Mouse (Mus musculus): ENCODE results near the gene Shb.

Shb gene

GRCm38 (mm10) chr4:45505191-45505590, 27.1 kb downstream of the Shb start:
- DNase-seq (ENCODE audit: low read depth): no peak

GRCm38 (mm10) chr4:45503816-45504215, 28.5 kb downstream of the Shb start:
- DNase-seq (ENCODE audit: low read depth): no peak

- no peak for DNase-seq (ENCODE audit: low read depth)
Observed at GRCm38 (mm10) chr4:45503380-45503779, 28.9 kb downstream of the Shb start.

DNA sequence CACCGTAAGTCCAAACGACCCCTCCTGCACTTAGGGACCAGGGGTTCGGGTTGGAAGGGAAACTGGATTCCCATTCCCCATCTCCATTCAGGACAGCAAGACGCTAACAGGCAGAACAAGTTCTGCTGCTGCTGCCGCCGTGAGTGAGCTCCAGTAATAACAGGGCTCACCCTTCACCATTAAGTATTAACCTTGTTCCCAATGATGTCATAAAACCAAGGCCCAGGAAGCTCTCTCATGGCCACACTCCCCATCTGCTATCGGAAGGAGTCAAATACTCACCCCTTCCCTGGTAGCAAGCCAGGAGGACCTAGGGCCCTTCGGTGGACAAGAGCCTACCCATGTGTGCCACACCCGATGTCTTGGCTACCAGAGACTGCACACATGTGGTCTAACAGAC, 30.3 kb downstream of the Shb start:
- DNase-seq (ENCODE audit: low read depth): no peak

DNA sequence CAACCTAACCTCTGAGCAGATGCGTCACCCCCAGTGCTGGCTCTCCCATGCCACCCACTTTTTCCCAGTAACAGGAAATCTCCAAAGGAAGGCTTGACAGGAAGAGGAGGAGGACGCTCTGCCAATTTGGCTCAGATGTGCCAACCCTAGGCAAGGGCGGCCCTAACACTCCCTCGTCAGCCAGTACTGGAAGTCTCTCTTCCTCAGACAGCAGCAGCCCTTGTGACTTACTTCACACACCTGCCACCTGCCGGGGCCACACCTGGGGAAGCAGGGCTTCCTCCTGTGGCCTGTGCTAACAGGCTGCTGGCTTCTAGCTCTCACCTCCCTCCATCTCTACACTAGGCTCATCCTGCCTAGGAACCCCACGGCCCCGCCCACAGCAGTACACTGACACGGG, 31.9 kb downstream of the Shb start:
- DNase-seq (ENCODE audit: low read depth): no peak

GRCm38 (mm10) chr4:45499556-45499955, 32.7 kb downstream of the Shb start:
- no peak for DNase-seq (ENCODE audit: low read depth)

DNA sequence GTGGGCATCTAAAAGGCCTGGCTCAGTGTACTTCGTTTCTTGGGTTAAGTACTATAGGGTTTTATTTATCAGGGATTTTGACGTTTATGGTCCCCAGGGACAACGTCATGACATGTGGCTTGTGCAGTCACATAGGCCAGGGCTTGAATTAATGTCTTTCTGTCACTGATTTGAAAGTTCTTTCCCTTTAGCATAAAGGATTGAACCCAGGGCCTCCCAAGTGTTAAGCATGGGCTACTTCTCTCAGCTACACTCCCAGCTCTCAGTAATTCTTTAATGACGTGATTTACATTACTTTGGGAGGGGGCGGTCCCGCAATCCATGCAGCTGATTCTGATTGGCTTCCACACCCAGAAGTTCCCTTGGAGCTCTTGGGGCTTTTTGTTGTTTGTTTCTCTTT, 33.2 kb downstream of the Shb start:
- DNase-seq (ENCODE audit: low read depth): no peak

DNA sequence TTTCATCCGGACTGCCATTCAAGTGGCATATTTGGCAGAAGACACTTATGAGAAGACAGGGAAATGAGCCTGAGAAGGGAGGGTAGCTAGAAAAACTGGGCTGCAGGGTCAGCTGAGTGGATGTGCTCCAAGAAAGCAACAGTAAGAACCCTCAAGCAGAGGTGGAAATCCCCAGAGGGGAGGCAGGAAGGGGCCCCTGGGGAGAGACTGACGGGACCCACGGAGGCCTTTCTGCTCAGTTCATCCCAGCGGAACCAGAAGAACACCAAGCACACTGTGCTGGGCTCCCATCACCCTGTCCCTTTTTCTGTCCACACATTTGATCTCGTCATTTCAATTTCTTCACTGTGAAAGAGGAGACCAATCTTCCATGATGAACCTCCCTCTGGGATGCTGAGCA, 33.9 kb downstream of the Shb start:
- no peak for DNase-seq (ENCODE audit: low read depth)

- DNase-seq (ENCODE audit: low read depth): no peak
Observed at GRCm38 (mm10) chr4:45497282-45497681, 35.0 kb downstream of the Shb start.

DNA sequence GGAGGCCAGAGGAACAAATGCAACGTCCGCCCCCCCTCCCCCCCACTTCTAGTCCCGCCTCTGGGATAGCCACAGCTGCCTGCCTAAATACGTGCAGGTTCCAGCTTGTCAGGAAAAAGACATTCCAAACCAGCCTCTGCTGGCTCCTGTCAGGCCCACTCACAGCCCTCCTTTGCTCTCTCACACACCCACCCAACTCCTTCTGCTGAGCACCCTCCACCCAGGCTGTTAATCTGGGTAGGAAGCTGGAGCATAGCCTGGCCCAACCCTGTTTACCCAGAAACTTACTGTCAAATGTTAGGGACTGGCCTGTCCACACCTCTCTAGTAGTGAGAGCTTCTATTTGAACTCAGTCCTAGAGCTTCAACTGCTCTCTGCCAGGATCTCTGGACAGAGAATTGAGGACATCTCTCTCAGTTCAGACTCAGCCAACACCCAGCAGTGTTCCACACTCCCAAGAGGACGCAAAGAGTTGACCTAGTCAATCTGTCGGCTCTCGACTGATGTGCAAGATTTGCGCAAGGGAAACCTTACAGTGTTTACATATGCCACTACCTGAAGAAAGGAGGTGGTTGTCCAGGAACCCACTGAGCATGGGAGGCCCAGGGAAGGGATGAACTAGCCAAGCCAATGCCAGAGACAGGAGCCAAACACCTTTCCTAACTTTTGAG, 36.6 kb downstream of the Shb start:
- DNase-seq (ENCODE audit: low read depth): no peak

- DNase-seq (ENCODE audit: low read depth): no peak
Observed at GRCm38 (mm10) chr4:45493786-45494400, 38.4 kb downstream of the Shb start.

GRCm38 (mm10) chr4:45493118-45493517, 39.2 kb downstream of the Shb start:
- no peak for DNase-seq (ENCODE audit: low read depth)

- no peak for DNase-seq (ENCODE audit: low read depth)
Observed at GRCm38 (mm10) chr4:45492681-45493081, 39.6 kb downstream of the Shb start.

DNA sequence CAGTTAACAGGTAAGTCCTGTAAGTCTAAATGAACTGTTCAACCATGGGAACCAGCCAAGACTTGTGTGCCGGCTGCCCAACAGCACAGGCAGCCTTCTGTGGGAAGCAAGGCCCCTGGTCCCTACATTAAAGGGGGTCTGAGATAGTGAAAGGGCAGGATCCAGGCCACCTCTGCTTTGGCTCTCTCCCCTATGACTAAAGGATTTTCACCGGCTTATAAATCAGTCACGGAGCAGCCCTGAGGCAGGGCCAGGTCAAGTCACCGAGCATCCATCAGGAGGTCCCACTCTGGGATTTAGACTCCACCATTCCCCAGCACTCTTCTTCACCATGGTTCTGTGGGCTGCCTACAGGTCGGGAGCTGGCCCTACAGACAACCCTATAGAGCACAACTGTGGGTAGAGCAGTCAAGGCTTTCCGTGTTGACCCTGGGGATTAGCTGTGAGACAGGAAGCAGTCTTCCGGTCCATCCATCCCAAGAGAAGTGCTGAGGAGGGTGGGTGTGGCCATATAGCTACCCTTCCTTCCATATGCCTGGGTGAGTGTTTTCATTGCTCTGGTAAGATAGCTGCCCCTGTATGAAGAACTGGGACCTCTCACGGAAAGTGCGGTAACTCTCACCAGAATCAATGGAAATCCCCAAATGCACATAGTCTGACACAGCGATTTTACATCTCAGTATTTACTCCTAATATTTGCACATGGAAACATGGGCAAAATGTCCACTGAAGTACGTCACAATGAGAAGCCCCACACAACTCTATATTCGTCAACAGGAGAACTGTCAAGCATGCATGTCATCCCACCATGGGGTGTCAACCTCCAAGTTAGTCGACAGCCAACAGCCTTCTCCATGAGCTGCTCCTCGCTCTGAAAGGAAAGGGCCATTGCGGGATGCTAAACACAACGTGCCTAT, 40.3 kb downstream of the Shb start:
- peak; percentile 22 for DNase-seq (ENCODE audit: low read depth)

DNA sequence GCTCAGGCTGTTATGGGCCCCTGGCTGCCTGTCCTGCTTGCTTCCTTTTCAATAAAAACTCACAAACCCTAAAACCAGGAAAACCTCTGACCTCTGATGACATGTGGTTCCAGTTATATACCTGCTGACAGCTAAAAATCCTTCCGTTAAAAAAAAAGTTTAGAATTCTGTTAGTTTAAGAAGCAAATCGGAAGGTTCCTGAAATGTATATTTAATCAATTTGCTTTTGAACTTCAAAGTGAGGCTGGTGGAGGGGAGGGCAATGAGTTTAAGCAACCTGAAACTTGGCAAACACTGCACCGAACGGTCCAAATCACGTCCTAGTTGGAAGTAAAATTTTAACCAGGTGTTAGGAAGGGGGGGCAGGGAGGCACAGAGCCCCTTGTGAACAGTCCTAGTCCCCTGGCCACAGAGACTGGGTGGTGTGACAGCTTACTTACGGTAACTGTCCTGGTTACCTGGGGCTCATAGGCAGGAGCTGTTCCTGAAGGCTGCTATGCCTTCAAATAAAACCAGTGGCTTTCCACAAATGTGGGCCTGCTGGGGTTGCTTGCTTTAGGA, 41.1 kb downstream of the Shb start:
- no peak for DNase-seq (ENCODE audit: low read depth)

GRCm38 (mm10) chr4:45490036-45490752, 42.1 kb downstream of the Shb start:
- peak; percentile 33 for DNase-seq (ENCODE audit: low read depth)

- DNase-seq (ENCODE audit: low read depth): peak; percentile 96
Observed at GRCm38 (mm10) chr4:45489141-45490035, 42.9 kb downstream of the Shb start.

DNA sequence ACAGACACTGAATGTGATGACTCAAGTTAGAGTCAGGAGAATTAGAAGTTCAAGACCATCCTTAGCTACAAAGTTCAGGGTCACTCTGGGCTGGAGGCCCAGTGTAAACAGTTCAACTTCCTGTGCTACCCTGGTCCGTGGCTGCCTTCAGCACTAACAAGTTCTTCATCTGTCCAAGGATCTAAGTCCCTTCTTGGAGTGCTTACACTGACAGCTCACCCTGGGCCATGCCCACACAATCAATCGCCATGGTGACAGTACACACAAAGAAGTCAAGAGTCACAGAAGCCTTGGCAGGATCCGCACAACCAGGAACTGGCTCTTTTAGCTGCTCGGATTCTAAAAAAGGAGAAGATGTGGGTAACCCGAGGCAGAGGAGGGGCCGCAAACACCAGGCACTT, 44.6 kb downstream of the Shb start:
- peak; percentile 93 for DNase-seq (ENCODE audit: low read depth)

GRCm38 (mm10) chr4:45485024-45485423, 47.2 kb downstream of the Shb start:
- no peak for DNase-seq (ENCODE audit: low read depth)

DNA sequence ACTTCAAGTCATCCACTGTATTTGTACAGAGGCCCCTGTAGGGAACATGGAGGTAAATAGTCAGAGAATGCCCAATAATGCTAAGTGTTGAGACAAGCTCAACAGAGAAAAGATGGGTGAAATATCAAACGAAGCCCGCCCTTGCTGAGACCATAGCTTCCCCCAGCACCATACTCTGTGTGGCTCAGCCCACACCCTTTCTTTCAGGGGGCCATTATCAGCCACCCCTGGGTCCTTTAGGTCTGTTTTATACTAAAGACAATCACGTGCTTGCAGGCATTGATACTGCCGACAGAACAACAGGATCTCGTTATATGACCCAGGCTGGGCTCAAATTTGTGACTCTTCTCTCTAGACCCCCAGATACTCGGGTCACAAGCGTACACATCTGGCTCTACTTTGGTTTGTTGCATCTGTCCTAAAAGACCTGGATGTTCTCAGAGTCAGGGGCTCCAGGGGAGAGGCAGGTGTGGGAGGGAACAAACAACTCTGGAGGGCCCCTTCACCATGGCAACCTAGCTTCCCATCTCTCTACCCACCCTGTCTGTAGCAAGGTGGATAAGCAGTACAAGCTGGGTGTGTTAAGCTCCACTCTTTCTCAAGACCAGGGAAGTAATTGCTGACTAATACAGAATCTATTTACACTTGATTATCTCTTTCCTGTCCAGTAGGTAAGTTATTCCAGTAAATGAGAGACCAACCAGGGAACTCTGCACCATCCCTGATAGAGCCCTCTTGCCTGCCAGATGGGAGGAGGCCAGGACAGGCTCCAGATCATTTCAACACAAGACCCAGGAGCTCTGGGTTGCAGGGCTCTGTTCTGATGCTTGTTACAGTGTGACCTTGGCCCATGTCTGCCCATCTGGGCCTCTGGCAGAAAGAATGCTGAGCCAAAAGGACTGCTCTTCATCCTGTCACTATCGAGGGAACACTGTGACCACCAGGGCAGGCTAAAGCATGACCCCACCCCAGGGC, 48.7 kb downstream of the Shb start:
- peak; percentile 6 for DNase-seq (ENCODE audit: low read depth)
